Mouse (Mus musculus): ENCODE measurements around the gene Iffo2.

The Iffo2 gene

GRCm38 (mm10) chr4:139611542-139611953 is 81.2 kb downstream of the Iffo2 start:
- peak; percentile 73 to 82 for DNase-seq

- DNase-seq: no peak
These were observed 84.3 kb downstream of the Iffo2 start for GRCm38 (mm10) chr4:139614524-139615260.

- DNase-seq: peak; percentile 79 to 83
These were observed 86.1 kb downstream of the Iffo2 start for GRCm38 (mm10) chr4:139616276-139617000.

- no peak for DNase-seq
These were observed 86.6 kb downstream of the Iffo2 start for GRCm38 (mm10) chr4:139617001-139617364.

GRCm38 (mm10) chr4:139619765-139620164 is 89.4 kb downstream of the Iffo2 start:
- no peak for DNase-seq

- DNase-seq: peak; percentile 94 to 96
These were observed 92.3 kb downstream of the Iffo2 start, which contains the start of gene Aldh4a1 for GRCm38 (mm10) chr4:139622373-139623282. TSS of gene Aldh4a1 (plus strand) at chr4:139622866.

GRCm38 (mm10) chr4:139623434-139624115 is 93.2 kb downstream of the Iffo2 start:
- DNase-seq: no peak

- no peak for DNase-seq
These were observed 93.8 kb downstream of the Iffo2 start for GRCm38 (mm10) chr4:139624116-139624489.

GRCm38 (mm10) chr4:139624706-139625105 is 94.4 kb downstream of the Iffo2 start:
- DNase-seq: peak; percentile 76 to 84

GRCm38 (mm10) chr4:139627361-139627760 is 97.0 kb downstream of the Iffo2 start:
- DNase-seq: no peak

GRCm38 (mm10) chr4:139630171-139630570 is 99.8 kb downstream of the Iffo2 start:
- DNase-seq: no peak

- peak in 1 of 2 experiments; percentile 41 for DNase-seq
These were observed 100.8 kb downstream of the Iffo2 start for GRCm38 (mm10) chr4:139631141-139631540.

- peak in 1 of 2 experiments; percentile 26 for DNase-seq
These were observed 101.4 kb downstream of the Iffo2 start for GRCm38 (mm10) chr4:139631569-139632253.

GRCm38 (mm10) chr4:139632254-139632580 is 101.9 kb downstream of the Iffo2 start:
- DNase-seq: peak in 1 of 2 experiments; percentile 31

GRCm38 (mm10) chr4:139636373-139636772 is 106.0 kb downstream of the Iffo2 start:
- peak; percentile 52 to 58 for DNase-seq

GRCm38 (mm10) chr4:139637847-139638246 is 107.5 kb downstream of the Iffo2 start:
- DNase-seq: no peak

- DNase-seq: no peak
These were observed 108.0 kb downstream of the Iffo2 start for GRCm38 (mm10) chr4:139638356-139638755.

- no peak for DNase-seq
These were observed 109.5 kb downstream of the Iffo2 start for GRCm38 (mm10) chr4:139639801-139640200.

- no peak for DNase-seq
These were observed 110.0 kb downstream of the Iffo2 start for GRCm38 (mm10) chr4:139640333-139640732.

- DNase-seq: no peak
These were observed 110.4 kb downstream of the Iffo2 start for GRCm38 (mm10) chr4:139640775-139641174.

GRCm38 (mm10) chr4:139641829-139642425 is 111.6 kb downstream of the Iffo2 start:
- DNase-seq: no peak
